Mouse (Mus musculus) left cerebral cortex, postnatal 4 days (tissue): ENCODE data around the gene Col4a3. TPM values are rescaled to one million over a fixed set of nuclear protein-coding genes. Genes with fewer than 3 reads are reported as not detected.

Experiments
- DNase-seq: peaks from one replicate; pipeline ENCODE4 v3.0.0-alpha.2; 2022
- intact Hi-C: fragments of 180-260 bp; cut with DNase I; formaldehyde crosslinking; loops from one replicate; pipeline ENCODE4 v1.15.1; 2025
- total RNA-seq, 2 experiments: library from RNA; stranded (reverse); gene quantifications; 2 replicates each; pipeline ENCODE4 v1.2.3; 2021

The Col4a3 gene
- total RNA-seq, 2 experiments from 2014 or later = 0.32 to 1.1 TPM

- no peak for DNase-seq
- intact Hi-C loops = no loop called here
Measured at GRCm38 (mm10) chr1:82656452-82656851, 69.7 kb downstream of the Col4a3 start.

- intact Hi-C loops = no loop called here
- no peak for DNase-seq
Measured at GRCm38 (mm10) chr1:82662269-82662668, 75.5 kb downstream of the Col4a3 start.

GRCm38 (mm10) chr1:82663522-82663921 lies 76.8 kb downstream of the Col4a3 start:
- no peak for DNase-seq

GRCm38 (mm10) chr1:82686328-82686727 lies 99.6 kb downstream of the Col4a3 start:
- DNase-seq = no peak
- intact Hi-C loops = no loop called here

More at GRCm38 (mm10) chr1:82663522-82663921, 76.8 kb downstream of the Col4a3 start:
- intact Hi-C loops = no loop called here

GRCm38 (mm10) chr1:82686866-82687265 lies 100.1 kb downstream of the Col4a3 start:
- intact Hi-C loops = no loop called here
- no peak for DNase-seq

GRCm38 (mm10) chr1:82687931-82688330 lies 101.2 kb downstream of the Col4a3 start:
- DNase-seq = no peak
- intact Hi-C loops = no loop called here

- intact Hi-C loops = no loop called here
- no peak for DNase-seq
Measured at GRCm38 (mm10) chr1:82695915-82696314, 109.2 kb downstream of the Col4a3 start.

GRCm38 (mm10) chr1:82717816-82718512 lies 131.2 kb downstream of the Col4a3 start:
- intact Hi-C loops = no loop called here
- no peak for DNase-seq

- peak; percentile 92 for DNase-seq
- intact Hi-C loops = no loop called here
Measured at GRCm38 (mm10) chr1:82724339-82725025, 137.8 kb downstream of the Col4a3 start, which contains the start of gene Mff. TSS of gene Mff (plus strand) at chr1:82724890.

GRCm38 (mm10) chr1:82725026-82725874 lies 138.5 kb downstream of the Col4a3 start:
- intact Hi-C loops = no loop called here
- DNase-seq = no peak

GRCm38 (mm10) chr1:82725875-82726185 lies 139.1 kb downstream of the Col4a3 start:
- intact Hi-C loops = no loop called here
- no peak for DNase-seq

GRCm38 (mm10) chr1:82726482-82726881 lies 139.8 kb downstream of the Col4a3 start:
- intact Hi-C loops = no loop called here

GRCm38 (mm10) chr1:82733357-82733756 lies 146.6 kb downstream of the Col4a3 start:
- intact Hi-C loops = no loop called here
- no peak for DNase-seq

More at GRCm38 (mm10) chr1:82726482-82726881, 139.8 kb downstream of the Col4a3 start:
- DNase-seq = no peak

GRCm38 (mm10) chr1:82738066-82738465 lies 151.3 kb downstream of the Col4a3 start:
- intact Hi-C loops = no loop called here
- no peak for DNase-seq

- DNase-seq = no peak
- intact Hi-C loops = no loop called here
Measured at GRCm38 (mm10) chr1:82741539-82741938, 154.8 kb downstream of the Col4a3 start.

- intact Hi-C loops = no loop called here
- no peak for DNase-seq
Measured at GRCm38 (mm10) chr1:82743962-82744361, 157.2 kb downstream of the Col4a3 start.

- intact Hi-C loops = no loop called here
- no peak for DNase-seq
Measured at GRCm38 (mm10) chr1:82746408-82746807, 159.7 kb downstream of the Col4a3 start.

GRCm38 (mm10) chr1:82747714-82748452 lies 161.2 kb downstream of the Col4a3 start:
- intact Hi-C loops = no loop called here
- DNase-seq = no peak

GRCm38 (mm10) chr1:82759520-82759919 lies 172.8 kb downstream of the Col4a3 start:
- intact Hi-C loops = no loop called here
- DNase-seq = no peak

- intact Hi-C loops = no loop called here
- no peak for DNase-seq
Measured at GRCm38 (mm10) chr1:82761454-82762169, 174.9 kb downstream of the Col4a3 start.
